Mouse (Mus musculus) heart, embryonic 12.5 days (tissue): ENCODE results near the gene Kif3a. TPM values are rescaled to one million over a fixed set of nuclear protein-coding genes. Genes with fewer than 3 reads are reported as not detected.
A peak's percentile ranks its signal among the peaks of the same experiment; 100 is the strongest.

Source experiments
- ATAC-seq: fragments of 200-750 bp; cut with Nextera tagmentation; 2 replicates; pipeline ENCODE4 v1.8.0; 2017; ENCODE audit warnings: moderate TSS enrichment, moderate library complexity; ENCODE audit not compliant: insufficient number of reproducible peaks, low FRiP score
- H3K27ac ChIP-seq: fragments of 300-500 bp; sonication (generic); 2 replicates; pipeline ENCODE4 v1.5.1; 2016; ENCODE audit warnings: mild to moderate bottlenecking, moderate library complexity; ENCODE audit not compliant: poor library complexity, severe bottlenecking
- H3K27me3 ChIP-seq: fragments of 300-500 bp; sonication (generic); replicated peaks from 2 replicates; pipeline ENCODE4 v1.6.1; 2016; ENCODE audit warnings: mild to moderate bottlenecking, moderate library complexity
- H3K36me3 ChIP-seq: fragments of 300-500 bp; sonication (generic); 2 replicates; pipeline ENCODE4 v1.6.1; 2016; ENCODE audit warnings: mild to moderate bottlenecking, moderate library complexity
- H3K4me1 ChIP-seq: fragments of 300-500 bp; sonication (generic); replicated peaks from 2 replicates; pipeline ENCODE4 v1.6.1; 2016; ENCODE audit warnings: mild to moderate bottlenecking
- H3K4me2 ChIP-seq: fragments of 300-500 bp; sonication (generic); 2 replicates; pipeline ENCODE4 v1.6.1; 2016; ENCODE audit warnings: mild to moderate bottlenecking, moderate library complexity
- H3K4me3 ChIP-seq: fragments of 300-500 bp; sonication (generic); 2 replicates; pipeline ENCODE4 v1.5.1; 2016; ENCODE audit warnings: mild to moderate bottlenecking
- H3K9ac ChIP-seq: fragments of 300-500 bp; sonication (generic); 2 replicates; pipeline ENCODE4 v1.6.1; 2016; ENCODE audit warnings: mild to moderate bottlenecking, moderate library complexity
- H3K9me3 ChIP-seq: fragments of 300-500 bp; sonication (generic); replicated peaks from 2 replicates; pipeline ENCODE4 v1.6.1; 2016; ENCODE audit warnings: mild to moderate bottlenecking, moderate library complexity
- WGBS: fragments of 180-500 bp; shearing (Covaris S2); methylation state at CpG from one replicate; pipeline ENCODE4 v1.1.7; 2016; 5-methylcytosine and 5-hydroxymethylcytosine counted together
- polyA plus RNA-seq: library from polyadenylated mRNA; unstranded; fragments of >200 nt; fragmentation: Nextera tagmentation; extraction: Ambion mirVana; gene quantifications from 2 replicates; pipeline ENCODE4 v1.2.1, GENCODE M21; 2016

The Kif3a gene
- polyA plus RNA-seq, 1 experiment from 2014 or later: 36.1 TPM

- H3K4me1 ChIP-seq: peaks cover 84% of the 10 kb centered on the region
- no peak overlapping the region for H3K4me3 ChIP-seq
- H3K4me2 ChIP-seq: no peak overlapping the region
- no peaks in the 10 kb centered on the region for H3K9me3 ChIP-seq
- H3K27me3 ChIP-seq: no peaks in the 10 kb centered on the region
- ATAC-seq: no peak
- 73% methylated on average over 6 of the region's 6 CpGs for WGBS
- no peak overlapping the region for H3K9ac ChIP-seq
- H3K36me3 ChIP-seq: no peaks in the 10 kb centered on the region
- no peak overlapping the region for H3K27ac ChIP-seq
These were observed 42.3 kb upstream of the Kif3a start for GRCm38 (mm10) chr11:53524905-53525304.

- 42% methylated on average over 4 of the region's 4 CpGs for WGBS
- H3K27ac ChIP-seq: peak overlapping the region; percentile 38
These were observed 41.7 kb upstream of the Kif3a start for GRCm38 (mm10) chr11:53525461-53525860.

GRCm38 (mm10) chr11:53528397-53529252, 38.6 kb upstream of the Kif3a start:
- H3K27ac ChIP-seq: no peak overlapping the region
- H3K4me1 ChIP-seq: peaks cover 58% of the 10 kb centered on the region
- H3K36me3 ChIP-seq: peaks cover 8% of the 10 kb centered on the region
- no peaks in the 10 kb centered on the region for H3K27me3 ChIP-seq
- WGBS: 46% methylated on average over 9 of the region's 9 CpGs
- no peak overlapping the region for H3K4me3 ChIP-seq
- peak overlapping the region; percentile 26; the same call in 1 of the 2 replicates for H3K4me2 ChIP-seq
- ATAC-seq: no peak
- H3K9me3 ChIP-seq: no peaks in the 10 kb centered on the region
- no peak overlapping the region for H3K9ac ChIP-seq

More at GRCm38 (mm10) chr11:53525461-53525860, 41.7 kb upstream of the Kif3a start:
- peaks cover 87% of the 10 kb centered on the region for H3K4me1 ChIP-seq
- peak overlapping the region; percentile 5; the same call in 1 of the 2 replicates for H3K4me2 ChIP-seq
- no peaks in the 10 kb centered on the region for H3K36me3 ChIP-seq
- H3K27me3 ChIP-seq: no peaks in the 10 kb centered on the region
- no peak overlapping the region for H3K4me3 ChIP-seq
- ATAC-seq: no peak
- no peak overlapping the region for H3K9ac ChIP-seq
- no peaks in the 10 kb centered on the region for H3K9me3 ChIP-seq

- ATAC-seq: no peak
- no peak overlapping the region for H3K9ac ChIP-seq
- peaks cover 13% of the 10 kb centered on the region for H3K36me3 ChIP-seq
- no peaks in the 10 kb centered on the region for H3K27me3 ChIP-seq
- no peak overlapping the region for H3K27ac ChIP-seq
- peaks cover 55% of the 10 kb centered on the region for H3K4me1 ChIP-seq
- WGBS: 41% methylated on average over 6 of the region's 6 CpGs
- H3K4me3 ChIP-seq: no peak overlapping the region
- H3K4me2 ChIP-seq: peak overlapping the region; percentile 26
- H3K9me3 ChIP-seq: no peaks in the 10 kb centered on the region
These were observed 38.0 kb upstream of the Kif3a start for GRCm38 (mm10) chr11:53529253-53529557.

GRCm38 (mm10) chr11:53530001-53530400, 37.2 kb upstream of the Kif3a start:
- Histone ChIP-seq H3K4me2 (no peak overlapping the region), H3K36me3 (peaks cover 21% of the 10 kb centered on the region), H3K27ac (no peak overlapping the region), H3K4me1 (peaks cover 50% of the 10 kb centered on the region), H3K9me3 (no peaks in the 10 kb centered on the region), H3K27me3 (no peaks in the 10 kb centered on the region), H3K9ac (no peak overlapping the region), H3K4me3 (no peak overlapping the region)
- 70% methylated on average over 9 of the region's 9 CpGs for WGBS
- ATAC-seq: no peak

- no peaks in the 10 kb centered on the region for H3K9me3 ChIP-seq
- H3K9ac ChIP-seq: no peak overlapping the region
- no peak overlapping the region for H3K27ac ChIP-seq
- ATAC-seq: no peak
- no peak overlapping the region for H3K4me3 ChIP-seq
- WGBS: 88% methylated on average over 10 of the region's 10 CpGs
- H3K36me3 ChIP-seq: peaks cover 38% of the 10 kb centered on the region
- peaks cover 33% of the 10 kb centered on the region for H3K4me1 ChIP-seq
- H3K4me2 ChIP-seq: no peak overlapping the region
- no peaks in the 10 kb centered on the region for H3K27me3 ChIP-seq
These were observed 35.5 kb upstream of the Kif3a start for GRCm38 (mm10) chr11:53531578-53532230.

- 88% methylated on average over 1 of the region's 1 CpGs for WGBS
- H3K4me2 ChIP-seq: no peak overlapping the region
- H3K27me3 ChIP-seq: no peaks in the 10 kb centered on the region
- no peak overlapping the region for H3K27ac ChIP-seq
- H3K36me3 ChIP-seq: peaks cover 43% of the 10 kb centered on the region
- H3K4me1 ChIP-seq: peaks cover 31% of the 10 kb centered on the region
- no peaks in the 10 kb centered on the region for H3K9me3 ChIP-seq
- H3K9ac ChIP-seq: no peak overlapping the region
- ATAC-seq: no peak
- no peak overlapping the region for H3K4me3 ChIP-seq
These were observed 35.0 kb upstream of the Kif3a start for GRCm38 (mm10) chr11:53532231-53532620.

- Histone ChIP-seq H3K27ac (no peak overlapping the region), H3K4me1 (peaks cover 7% of the 10 kb centered on the region), H3K9ac (no peak overlapping the region), H3K4me2 (no peak overlapping the region), H3K4me3 (no peak overlapping the region), H3K9me3 (no peaks in the 10 kb centered on the region), H3K36me3 (peaks cover 79% of the 10 kb centered on the region), H3K27me3 (no peaks in the 10 kb centered on the region)
- no peak for ATAC-seq
- WGBS: 74% methylated on average over 15 of the region's 15 CpGs
These were observed 28.1 kb upstream of the Kif3a start for GRCm38 (mm10) chr11:53539002-53539491.

- no peaks in the 10 kb centered on the region for H3K9me3 ChIP-seq
- no peak overlapping the region for H3K27ac ChIP-seq
- H3K4me1 ChIP-seq: peaks cover 7% of the 10 kb centered on the region
- no peak for ATAC-seq
- WGBS: 91% methylated on average over 3 of the region's 3 CpGs
- no peak overlapping the region for H3K4me2 ChIP-seq
- H3K9ac ChIP-seq: no peak overlapping the region
- no peak overlapping the region for H3K4me3 ChIP-seq
- H3K36me3 ChIP-seq: peaks cover 66% of the 10 kb centered on the region
- H3K27me3 ChIP-seq: no peaks in the 10 kb centered on the region
These were observed 26.8 kb upstream of the Kif3a start for GRCm38 (mm10) chr11:53540394-53540793.

- H3K4me1 ChIP-seq: peaks cover 7% of the 10 kb centered on the region
- H3K4me3 ChIP-seq: no peak overlapping the region
- H3K9ac ChIP-seq: no peak overlapping the region
- no peaks in the 10 kb centered on the region for H3K27me3 ChIP-seq
- WGBS: 82% methylated on average over 11 of the region's 11 CpGs
- ATAC-seq: no peak
- H3K4me2 ChIP-seq: no peak overlapping the region
- H3K9me3 ChIP-seq: no peaks in the 10 kb centered on the region
- H3K27ac ChIP-seq: no peak overlapping the region
- H3K36me3 ChIP-seq: peaks cover 57% of the 10 kb centered on the region
These were observed 26.0 kb upstream of the Kif3a start for GRCm38 (mm10) chr11:53541222-53541621.

- Histone ChIP-seq H3K4me3 (no peak overlapping the region), H3K4me1 (peaks cover 17% of the 10 kb centered on the region), H3K27ac (no peak overlapping the region), H3K9me3 (no peaks in the 10 kb centered on the region), H3K27me3 (no peaks in the 10 kb centered on the region), H3K9ac (no peak overlapping the region), H3K4me2 (no peak overlapping the region), H3K36me3 (peaks cover 40% of the 10 kb centered on the region)
- 59% methylated on average over 7 of the region's 7 CpGs for WGBS
- ATAC-seq: no peak
These were observed 24.2 kb upstream of the Kif3a start for GRCm38 (mm10) chr11:53543021-53543420.
